Mouse (Mus musculus) left cerebral cortex, postnatal 10 days (tissue): ENCODE results near the gene Rchy1. TPM values are rescaled to one million over a fixed set of nuclear protein-coding genes. Genes with fewer than 3 reads are reported as not detected.
A peak's percentile ranks its signal among the peaks of the same experiment; 100 is the strongest.

Source experiments
- DNase-seq, 2 experiments: peaks; one replicate each; pipeline ENCODE4 v3.0.0; 2021 to 2022; ENCODE audit warnings: low spot score in 2 of 2, mixed read lengths in 1 of 2; ENCODE audit errors: extremely low spot score in 1 of 2
- intact Hi-C: fragments of 180-260 bp; cut with DNase I; formaldehyde crosslinking; loops from one replicate; pipeline ENCODE4 v1.15.1; 2025
- total RNA-seq, 2 experiments: library from RNA; stranded (reverse); gene quantifications; 2 replicates each; pipeline ENCODE4 v1.2.3; 2021

The Rchy1 gene
- 10 to 100 TPM; 37.8 to 42.0 TPM for total RNA-seq

- DNase-seq: peak; percentile 92 to 95
- intact Hi-C loops: loop anchor here (10.0 kb wide), 1 partner anchor 152 kb away; no protein-coding TSS in a partner anchor
Observed at GRCm38 (mm10) chr5:91962639-91963440, at the start of gene Rchy1. Rchy1 (minus strand) TSS chr5:91963068.

DNA sequence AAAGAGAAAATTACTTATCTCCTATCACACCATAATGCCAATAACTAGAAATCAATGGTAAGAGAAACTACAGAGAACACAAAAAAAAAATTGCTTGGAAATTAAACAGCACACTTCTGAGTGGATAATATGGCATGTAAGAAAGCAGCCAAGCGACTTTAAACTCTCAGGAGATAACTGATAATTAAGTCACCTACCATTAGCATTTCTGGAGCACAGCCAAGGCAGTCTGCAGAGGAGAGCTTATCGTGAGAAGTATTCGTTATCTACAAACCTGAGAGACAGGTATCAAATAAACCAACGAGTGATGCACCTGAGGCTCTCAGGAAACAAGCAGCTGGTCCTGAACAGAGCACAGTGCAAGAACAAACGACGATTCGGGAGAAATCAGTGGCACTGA, 48.9 kb upstream of the Rchy1 start:
- intact Hi-C loops: no loop called here

DNA sequence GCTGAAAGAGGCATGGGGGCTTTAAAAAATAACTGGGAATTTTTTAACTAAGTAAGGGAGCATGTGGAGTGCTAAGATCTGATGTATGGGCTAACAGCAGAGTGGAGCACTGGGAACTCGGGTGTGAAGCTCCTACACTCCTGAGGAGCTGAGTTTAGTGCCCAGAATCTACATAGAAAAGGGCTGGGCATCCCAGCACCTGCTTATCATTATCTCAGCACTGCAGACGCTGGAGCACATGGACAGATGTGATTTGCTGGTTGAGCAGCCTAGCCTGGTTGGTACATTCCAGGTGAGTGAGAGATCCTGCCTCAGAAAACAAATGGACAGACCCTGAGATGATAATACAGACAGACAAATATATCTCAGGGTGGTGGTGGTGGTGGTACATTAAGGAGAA, 47.0 kb upstream of the Rchy1 start:
- intact Hi-C loops: no loop called here
- DNase-seq: no peak

More for the DNA sequence above, 48.9 kb upstream of the Rchy1 start:
- DNase-seq: no peak

DNA sequence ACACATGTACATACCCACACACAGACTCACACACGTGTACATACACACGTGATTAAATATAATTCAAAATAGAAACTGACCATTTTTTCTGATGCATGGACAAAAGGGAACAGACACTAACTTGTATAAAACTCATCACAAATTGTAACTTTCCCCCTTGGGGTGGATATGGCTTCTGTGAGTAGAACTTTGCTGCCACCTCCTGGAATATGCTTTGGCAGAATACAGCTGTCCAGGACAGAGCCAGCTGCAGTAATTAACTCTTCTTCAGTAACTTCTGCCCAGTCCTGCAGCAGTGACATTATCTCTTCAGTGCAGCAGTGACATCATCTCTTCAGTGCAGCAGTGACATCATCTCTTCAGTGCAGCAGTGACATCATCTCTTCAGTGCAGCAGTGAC, 40.1 kb upstream of the Rchy1 start:
- no peak for DNase-seq
- intact Hi-C loops: no loop called here

DNA sequence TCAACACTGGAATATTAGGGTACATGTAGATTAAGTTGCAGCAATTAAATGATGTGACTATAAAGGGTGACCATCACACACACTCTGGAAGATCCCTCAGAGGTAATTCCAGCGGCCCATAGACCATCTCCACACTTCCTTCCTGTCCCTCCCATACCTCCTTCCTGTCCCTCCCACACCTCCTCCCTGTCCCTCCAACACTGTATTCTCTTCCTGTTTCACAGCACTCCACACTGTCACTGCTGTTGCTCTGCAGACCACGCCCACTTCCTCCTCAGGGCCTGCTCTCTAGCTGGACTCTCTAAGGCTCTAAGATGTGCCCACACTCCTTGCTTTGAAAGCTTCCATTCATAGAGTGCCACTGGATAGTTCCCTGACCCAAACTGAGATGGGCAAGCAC, 37.9 kb upstream of the Rchy1 start:
- peak in 1 of 2 experiments; percentile 28 for DNase-seq
- intact Hi-C loops: no loop called here

DNA sequence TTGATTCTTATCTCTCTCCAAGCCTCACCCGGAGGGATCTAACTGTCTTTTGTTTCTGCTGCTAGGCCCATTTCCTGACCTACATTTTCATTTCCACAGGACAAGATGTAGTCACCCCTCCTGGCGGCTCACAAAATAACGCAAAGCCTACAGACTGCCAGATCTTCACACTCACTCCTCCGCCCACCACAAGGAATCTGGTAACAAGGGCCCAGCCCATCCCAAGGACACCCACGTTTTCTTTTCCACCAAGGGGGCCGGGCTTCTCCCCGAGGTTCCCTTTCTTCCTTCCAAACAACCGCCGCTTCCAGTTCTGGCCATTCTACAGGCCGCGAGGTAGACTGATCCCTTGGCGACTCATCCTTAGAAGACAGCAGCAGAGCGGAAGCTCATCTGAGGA, 31.7 kb upstream of the Rchy1 start:
- intact Hi-C loops: no loop called here
- peak in 1 of 2 experiments; percentile 29 for DNase-seq

DNA sequence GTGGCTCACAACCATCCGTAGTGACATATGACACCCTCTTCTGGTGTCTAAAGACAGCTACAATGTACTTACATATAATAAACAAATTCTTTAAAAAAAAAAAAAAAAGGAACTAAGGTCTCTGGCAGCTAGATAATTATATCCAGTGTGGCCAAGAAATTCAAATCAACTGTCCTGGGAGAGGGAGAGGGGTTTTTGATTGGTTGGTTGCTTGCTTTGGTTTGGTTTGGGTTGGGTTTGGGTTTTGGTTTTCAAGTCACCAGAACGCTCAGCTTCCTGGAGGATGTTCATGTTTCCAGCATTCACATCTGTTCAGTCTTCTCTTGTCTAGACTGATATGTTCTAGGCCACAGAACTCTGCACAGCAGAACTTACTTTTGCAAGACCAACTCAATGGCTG, 30.2 kb upstream of the Rchy1 start:
- intact Hi-C loops: no loop called here
- no peak for DNase-seq

GRCm38 (mm10) chr5:91991191-91991937, 28.5 kb upstream of the Rchy1 start:
- intact Hi-C loops: no loop called here

DNA sequence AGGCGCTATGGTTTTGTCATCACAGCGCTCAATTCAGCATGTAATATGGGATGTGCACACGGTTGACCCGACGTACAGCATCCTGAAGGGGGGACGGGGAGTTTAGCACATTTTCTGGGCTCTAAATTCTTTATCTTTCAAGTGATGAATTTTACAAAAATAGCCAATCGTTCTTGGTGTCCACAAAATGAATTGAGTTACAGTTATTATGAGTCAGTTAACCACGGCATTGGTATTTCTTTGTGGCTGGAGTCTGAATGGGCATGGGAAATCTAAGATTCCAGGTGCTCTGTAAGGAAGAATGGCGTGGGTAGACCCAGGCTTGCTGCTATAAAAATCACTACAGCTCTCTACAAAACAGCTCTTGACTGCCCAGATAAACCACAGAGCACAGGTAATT, 26.4 kb upstream of the Rchy1 start:
- intact Hi-C loops: no loop called here
- DNase-seq: no peak

More at GRCm38 (mm10) chr5:91991191-91991937, 28.5 kb upstream of the Rchy1 start:
- DNase-seq: no peak

GRCm38 (mm10) chr5:91987799-91988198, 24.9 kb upstream of the Rchy1 start:
- no peak for DNase-seq
- intact Hi-C loops: no loop called here

- intact Hi-C loops: no loop called here
- no peak for DNase-seq
Observed at GRCm38 (mm10) chr5:91987236-91987635, 24.4 kb upstream of the Rchy1 start, which contains the start of gene Odaph. Odaph (plus strand) TSS chr5:91987475.

GRCm38 (mm10) chr5:91985721-91986120, 22.9 kb upstream of the Rchy1 start:
- no peak for DNase-seq
- intact Hi-C loops: no loop called here

DNA sequence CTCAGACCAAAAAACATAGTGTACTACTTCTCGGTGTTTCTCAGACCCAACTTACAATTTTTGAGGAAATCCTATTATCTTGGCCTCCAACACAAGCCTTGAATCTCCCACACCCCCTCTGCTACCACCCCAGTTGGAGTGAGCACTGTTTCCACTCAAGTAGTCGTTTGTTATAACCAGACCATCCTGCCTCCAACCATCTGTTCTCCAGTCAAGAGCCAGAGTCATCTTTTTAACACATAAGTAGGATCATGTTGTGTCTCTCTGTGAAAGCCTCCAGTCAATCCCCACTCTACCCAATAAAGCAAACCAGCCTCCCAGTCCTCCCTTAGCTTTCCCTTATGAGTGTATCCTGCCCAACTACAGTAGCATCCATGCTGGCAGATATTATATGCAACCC, 20.6 kb upstream of the Rchy1 start:
- no peak for DNase-seq
- intact Hi-C loops: no loop called here

DNA sequence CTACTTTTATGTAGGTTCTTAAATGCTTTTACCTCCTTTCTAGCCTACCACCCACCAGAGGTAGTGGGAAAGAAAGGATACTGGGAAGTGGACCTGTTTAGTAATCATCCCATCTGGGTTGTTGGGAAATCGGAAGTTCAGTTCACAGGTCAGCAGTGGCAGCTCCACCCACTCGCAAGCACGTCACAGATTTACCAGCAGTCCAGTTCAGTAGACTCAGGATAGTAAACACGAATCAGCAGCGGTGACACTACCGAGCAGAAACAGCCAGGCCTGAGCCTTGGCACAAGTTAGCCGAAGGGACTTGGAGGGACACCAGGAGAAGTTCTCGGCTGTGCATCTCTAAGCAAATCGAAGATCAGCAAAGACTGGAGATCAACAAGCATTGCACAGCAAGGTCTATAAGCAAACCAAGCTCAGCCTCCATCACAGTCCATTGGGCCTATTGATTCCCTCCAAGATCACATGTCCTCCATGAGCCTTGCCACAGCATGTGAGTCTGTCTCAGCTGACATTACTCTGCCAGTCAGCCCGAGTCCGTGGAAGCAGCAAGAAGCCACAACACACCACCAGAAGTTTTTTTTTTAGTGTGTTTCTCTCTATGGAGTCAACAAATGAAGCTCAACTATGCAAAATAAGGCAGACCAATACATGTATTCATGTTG, 18.4 kb upstream of the Rchy1 start:
- intact Hi-C loops: no loop called here

DNA sequence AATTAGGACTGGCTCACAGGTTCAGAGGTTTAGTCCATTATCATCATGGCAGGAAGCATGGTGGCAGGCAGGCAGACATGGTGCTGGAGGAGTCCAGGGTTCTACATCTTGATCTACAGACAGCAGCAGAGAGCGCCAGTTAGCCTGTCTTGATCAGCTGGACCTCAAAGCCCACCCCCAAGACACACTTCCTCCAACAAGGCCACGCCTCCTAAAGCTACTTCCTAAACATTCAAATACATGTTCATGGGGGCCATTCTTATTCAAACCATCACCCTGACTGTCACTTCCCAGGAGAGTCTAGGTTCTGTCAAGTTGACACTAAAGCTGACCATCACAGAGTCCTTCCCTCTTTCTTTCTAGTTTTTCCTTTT, 14.5 kb upstream of the Rchy1 start:
- intact Hi-C loops: no loop called here
- no peak for DNase-seq

More for the DNA sequence above, 18.4 kb upstream of the Rchy1 start:
- no peak for DNase-seq

DNA sequence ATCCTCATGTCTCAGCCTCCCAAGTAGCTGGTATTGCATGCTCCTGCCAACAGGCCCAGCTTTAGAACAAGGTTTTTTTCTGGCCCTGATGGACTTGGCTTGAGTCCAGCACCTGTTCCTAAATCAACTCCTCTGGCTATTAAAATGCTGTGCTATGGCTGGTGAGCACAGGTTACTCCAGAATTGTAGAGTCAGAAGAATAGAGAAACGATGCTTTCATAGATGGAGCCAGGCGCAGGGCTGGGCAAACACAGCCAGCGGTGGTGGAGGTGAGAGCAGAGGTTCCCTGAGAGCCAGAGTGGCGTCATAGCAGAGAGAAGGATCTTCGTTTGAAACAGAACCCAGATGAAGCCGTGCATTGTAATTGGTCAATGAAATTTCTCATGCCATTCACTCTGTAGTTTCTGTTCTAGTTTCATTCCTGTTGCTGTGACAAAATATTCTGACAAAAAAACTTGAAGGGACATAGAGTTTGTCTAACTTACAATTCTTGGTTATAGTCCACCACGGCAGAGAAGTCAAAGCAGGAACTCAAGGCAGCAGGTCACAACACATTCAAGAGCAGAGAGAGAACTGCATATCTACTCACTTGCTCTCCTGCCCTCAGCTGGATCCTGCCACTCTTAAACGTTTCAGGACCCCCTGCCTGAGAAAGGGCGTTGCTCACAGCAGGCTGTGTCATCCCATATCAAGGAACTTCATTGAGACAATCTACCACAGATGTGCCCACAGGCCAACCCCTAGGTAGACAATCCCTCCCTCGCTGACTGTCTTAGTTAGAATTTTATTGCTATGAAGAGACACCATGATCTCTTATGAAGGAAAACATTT, 13.9 kb upstream of the Rchy1 start:
- DNase-seq: no peak
- intact Hi-C loops: no loop called here

DNA sequence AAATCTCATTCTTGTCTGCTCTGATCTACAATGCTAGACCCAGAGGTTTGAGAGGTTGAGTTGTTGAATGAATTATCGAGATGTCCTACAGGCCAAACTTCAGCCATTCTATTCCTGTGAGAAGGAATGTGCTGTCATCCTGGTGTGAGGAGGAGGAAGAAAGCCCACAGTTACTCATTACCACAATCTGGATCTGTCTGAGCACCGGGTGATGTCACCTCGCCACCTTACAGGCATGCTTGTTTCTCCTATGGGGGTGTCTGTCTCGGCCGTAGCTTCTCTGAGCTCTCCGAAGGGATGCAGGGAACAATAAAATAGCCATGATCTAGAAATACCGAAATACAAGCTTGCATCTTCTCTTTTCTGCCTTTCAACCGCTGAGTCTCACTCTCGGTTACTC, 12.9 kb upstream of the Rchy1 start:
- DNase-seq: no peak
- intact Hi-C loops: no loop called here

- DNase-seq: no peak
- intact Hi-C loops: no loop called here
Observed at GRCm38 (mm10) chr5:91974002-91974401, 11.1 kb upstream of the Rchy1 start.

DNA sequence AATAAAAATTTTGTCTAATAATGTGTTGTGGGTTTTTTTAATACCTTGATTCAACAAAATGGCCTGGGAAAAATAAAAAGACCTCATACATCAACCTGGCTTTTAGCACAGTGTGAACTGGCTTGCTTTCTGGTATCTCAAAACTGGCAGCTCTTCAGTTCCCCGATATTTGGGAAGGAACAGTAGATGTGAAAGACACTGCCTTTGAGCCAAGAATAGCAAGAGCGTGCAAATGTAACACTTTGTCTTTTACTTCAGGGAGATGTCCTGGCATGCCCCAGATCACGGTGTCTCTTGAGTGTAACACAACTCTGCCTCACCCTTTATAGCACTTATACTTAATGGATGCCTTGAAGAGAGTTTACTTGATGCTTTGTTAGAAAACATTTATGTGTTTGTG, 9.2 kb upstream of the Rchy1 start:
- intact Hi-C loops: no loop called here
- DNase-seq: no peak
